Mouse (Mus musculus) right cerebral cortex, adult 18-20 months (tissue): ENCODE results near the gene Ssx2ip.

Experiments
- DNase-seq: peaks from one replicate; pipeline ENCODE4 v3.0.0; 2022; ENCODE audit warnings: mixed read lengths

Gene Ssx2ip

DNA sequence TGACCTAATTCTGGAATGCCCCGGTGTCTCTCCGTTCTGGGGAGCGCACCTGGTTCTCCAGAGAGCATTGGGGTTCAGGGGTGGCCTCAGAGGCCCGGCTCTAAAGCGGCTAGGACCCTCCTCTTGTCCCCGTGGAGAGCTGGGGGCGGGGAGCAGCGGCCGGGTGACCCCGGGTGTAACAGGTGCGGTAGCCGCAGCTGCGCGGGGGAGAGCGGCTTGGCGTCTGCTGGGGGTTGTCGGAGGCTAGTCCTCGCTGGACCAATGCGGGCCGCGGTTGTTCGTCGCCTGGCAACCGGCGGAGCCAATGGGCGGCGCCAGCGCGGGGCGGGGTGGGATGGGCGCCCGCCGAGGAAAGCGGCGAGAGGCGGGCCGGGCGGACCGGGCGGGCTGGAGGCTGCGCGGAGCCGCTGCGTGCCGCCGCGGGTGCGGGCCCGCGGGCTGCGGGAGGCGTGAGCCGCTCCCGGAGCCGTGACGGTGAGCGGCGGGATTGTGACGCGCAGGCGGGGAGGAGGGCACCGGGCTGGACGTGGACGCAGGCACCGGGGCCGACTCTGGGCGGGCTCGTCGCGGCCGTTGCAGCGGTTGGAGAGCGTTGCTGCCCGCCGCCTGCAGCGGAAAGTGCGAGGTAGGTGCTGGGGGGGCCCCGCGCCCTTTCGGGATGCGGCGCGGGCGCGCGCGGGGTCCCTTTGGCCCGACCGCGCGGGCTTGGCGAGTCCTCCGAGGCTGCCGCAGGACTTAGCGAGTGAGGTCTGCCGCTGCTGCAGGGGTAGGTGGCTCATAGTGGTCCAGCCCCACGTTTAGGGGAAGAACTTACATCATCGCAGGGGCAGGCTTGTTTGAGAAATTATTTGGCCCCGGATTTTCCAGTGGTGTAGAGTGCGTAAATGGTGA, at the start of gene Ssx2ip:
Ssx2ip (plus strand) TSS at position 332 of the 891 bp plus-strand sequence.
- DNase-seq: peak; percentile 97

DNA sequence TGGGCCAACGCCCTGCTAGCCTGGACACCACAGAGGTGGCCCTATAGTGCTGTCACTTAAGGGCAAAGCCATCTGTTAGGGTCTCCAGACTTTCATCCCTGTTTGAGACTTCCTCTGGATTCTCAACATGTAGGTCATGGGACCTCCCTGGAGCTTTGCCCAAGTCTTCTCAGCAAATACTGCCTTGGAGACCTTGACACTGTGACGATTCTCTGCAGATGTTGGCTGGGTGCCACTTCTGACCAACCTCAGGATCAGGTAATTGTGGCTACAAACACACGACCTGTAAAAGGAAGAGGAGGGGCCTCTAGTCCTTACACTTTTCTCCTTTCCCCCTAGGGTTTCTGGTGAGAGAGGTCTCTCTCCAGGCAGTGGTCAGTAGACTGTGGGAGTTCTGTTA, 49.3 kb upstream of the Ssx2ip start:
- DNase-seq: no peak

DNA sequence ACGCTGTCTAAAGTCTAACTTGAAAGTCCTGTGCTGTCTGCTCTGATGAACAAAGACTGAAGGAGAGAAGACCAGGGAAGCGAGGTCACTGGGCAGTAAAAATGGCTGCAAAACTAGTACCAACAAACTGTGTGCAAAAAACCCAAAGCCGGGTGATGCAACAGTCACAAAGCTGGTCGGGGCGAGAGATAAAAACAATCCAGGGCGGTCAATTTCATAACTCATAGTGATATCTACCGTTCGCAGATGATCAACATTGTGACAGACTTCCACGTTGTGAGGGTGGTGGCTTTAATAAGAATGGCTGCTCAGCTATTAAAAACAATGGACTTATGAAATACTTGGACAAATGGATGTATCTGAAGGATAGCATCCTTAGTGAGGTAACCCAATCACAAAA, 39.0 kb upstream of the Ssx2ip start:
- DNase-seq: no peak

DNA sequence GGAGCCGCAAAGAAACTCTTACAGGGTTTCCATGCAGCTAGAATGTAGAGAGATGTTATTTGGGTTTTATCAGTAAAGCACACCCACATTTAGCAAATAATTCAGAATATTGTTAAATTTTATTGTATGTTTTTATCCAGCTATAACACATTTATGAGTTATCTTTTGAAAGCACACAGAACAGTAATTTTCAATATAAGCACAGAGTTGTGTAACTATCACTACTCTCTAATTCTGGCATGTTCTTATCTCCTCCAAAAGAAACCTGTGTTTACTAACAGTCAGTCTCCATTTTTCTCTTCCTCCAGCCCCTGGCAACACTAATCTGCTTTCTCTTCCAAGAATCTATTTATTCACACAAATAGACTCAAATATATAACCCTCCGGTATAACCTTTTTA, 37.4 kb upstream of the Ssx2ip start:
- no peak for DNase-seq

DNA sequence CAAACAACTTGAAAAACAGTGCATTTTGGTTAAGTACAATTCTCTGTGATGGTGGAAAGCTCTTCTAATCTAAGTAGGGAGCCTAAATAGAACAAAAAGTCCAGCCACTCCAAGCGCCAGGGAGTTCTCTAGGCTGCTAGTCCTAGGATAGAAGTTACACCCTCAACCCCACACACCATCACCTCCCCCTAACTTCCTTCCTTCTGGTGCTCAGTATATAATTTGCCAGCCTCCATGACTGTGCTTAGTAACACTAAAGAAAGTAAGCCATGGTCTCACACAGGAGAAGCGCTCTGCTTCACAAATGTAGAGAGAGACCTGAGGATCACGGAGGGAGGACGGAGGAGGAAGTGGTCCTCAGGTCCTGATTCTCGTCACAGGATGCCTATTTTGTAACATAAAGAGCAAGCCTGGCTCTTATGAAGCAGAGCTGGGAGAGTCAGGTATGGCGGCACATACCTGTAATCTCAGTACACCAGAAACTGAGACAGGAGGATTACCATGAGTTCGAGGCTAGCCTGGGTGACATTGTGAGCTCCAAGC, 33.8 kb upstream of the Ssx2ip start:
- peak; percentile 32 for DNase-seq

DNA sequence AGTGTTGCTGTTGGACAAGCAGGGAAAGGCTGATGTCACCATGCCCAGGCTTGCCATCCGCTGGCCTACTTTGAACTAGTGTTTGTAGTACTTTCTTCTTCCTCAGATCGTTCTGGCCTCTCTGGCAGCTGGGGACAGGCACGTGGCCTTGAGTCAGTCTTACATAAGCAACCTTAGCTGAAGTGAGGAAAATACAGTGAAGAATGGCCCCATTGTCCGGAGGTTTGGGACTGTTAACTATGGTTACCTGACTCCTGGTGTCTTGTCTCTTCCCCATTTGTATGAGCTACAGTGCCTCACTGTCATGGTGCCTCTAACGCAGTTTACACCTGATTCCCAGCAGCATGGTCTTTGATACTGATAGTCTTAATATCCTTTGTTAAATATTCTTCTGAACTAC, 33.2 kb upstream of the Ssx2ip start:
- no peak for DNase-seq

DNA sequence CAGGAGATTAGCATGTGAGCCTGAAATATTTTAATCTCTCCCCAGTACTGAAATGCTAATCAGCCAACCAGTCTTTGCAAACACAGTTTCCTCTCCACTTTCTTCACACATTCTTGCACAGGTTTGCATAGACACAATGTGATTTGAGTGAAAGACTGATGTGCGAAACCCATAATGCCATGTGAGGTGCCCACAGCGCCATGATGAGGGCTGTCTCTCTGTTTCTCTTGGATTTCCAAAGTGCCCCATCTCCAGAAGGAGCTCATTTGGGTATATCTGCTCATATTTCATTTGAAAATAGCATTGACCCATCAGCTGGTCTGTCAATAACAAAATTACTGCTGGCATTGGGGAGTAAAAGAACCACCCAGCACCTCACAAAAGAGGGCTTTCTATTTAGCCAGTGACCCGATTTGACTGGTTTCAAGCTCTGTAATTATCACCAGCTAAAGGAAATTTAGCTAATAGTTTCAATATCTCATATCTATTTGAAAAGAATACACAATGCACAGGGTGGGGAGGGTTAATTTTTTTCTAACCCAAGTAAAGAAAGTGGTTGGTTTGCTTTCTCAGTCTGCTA, 29.8 kb upstream of the Ssx2ip start:
- DNase-seq: no peak

DNA sequence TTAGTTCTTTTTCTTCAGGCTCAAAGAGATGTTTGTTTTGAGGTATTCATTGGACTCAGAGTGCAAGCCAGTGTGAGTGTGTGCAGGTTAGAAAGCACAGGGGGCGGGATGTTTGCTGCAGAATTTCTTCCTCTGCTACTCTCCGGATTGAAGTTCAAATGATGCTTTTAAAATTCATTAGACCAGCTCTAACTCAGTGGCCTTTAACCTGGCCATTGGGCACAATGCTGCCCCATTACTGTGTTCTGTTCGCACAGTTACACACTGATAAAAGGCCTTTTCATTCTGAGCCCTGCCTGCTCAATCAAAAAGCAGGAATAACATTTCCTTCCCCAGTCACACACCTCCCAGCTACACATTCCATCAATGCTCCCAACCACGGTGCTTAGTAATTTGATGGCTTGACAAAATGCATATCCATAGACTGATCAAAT, 29.2 kb upstream of the Ssx2ip start:
- DNase-seq: no peak

DNA sequence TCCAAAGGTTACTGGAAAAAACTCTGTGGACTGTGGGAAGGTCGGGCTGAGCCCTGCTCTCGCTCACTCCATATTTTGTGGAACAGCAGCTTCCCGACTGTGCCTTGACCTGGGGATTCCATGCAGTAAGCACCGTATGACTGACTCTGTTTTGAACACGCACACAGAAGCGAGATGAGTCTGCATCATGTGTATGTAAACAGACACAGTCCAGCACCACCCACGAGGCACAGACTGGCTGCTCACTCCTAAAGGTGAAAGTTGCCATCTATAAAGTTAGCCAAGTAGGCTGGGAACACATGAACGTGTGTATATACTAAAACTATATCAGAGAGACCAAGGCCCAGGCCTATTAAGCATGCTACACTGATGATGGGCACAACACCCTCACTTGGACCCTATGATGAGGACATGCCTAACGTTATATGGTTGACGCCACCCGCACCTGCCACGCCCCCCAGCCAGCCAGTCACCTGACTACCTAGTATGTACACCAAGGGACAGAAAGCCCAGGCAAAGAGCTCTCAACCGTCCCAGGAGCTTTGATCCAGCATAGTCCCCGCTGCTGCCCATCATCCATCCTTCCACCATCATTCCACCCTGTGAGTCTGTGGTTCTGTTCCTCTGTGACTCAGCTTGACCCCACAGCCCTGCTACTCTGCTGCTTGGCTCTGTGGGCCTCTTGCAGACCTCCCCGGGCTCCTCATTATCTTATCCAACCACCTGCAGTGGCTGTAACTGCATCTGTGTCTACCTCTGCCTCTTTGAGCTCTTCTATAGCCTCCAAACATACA, 27.9 kb upstream of the Ssx2ip start:
- DNase-seq: no peak

DNA sequence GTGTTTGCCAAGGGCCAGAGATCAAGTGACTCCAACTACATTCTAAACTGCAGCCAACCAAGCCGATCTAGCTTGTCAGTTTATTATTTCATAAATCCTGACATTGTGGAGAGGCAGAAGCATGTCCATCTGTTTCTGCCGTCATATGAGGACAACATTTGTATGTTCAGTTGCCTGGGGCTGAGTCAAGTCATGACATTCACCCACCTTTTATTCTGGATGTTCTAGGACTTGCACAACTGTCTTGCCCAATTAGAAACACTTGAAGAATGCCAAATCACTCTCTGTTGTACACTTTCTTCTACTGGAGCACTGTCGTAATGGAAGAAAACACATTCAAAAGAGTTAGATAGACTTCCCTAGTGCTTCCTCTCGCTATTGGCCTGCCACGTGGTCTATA, 27.2 kb upstream of the Ssx2ip start:
- DNase-seq: no peak

DNA sequence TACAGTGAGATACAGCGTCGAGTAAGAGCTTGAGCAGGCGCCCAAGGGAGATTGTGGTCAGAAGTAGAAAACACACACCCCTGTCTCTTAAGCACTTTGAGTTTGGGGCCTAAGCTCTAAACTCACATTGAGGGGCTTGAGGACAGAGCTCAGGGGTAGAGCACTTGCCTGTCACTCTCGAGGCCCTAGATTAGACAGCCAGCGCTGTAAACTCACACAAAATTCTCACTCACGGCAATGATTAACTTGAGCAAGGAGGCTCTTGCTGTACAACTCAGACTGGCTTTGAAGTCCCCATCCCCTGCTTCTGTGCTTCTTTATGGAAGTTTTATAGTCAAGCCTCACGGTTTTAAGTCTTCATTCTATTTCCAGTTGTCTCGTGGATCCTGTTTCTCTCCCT, 25.7 kb upstream of the Ssx2ip start:
- DNase-seq: no peak

DNA sequence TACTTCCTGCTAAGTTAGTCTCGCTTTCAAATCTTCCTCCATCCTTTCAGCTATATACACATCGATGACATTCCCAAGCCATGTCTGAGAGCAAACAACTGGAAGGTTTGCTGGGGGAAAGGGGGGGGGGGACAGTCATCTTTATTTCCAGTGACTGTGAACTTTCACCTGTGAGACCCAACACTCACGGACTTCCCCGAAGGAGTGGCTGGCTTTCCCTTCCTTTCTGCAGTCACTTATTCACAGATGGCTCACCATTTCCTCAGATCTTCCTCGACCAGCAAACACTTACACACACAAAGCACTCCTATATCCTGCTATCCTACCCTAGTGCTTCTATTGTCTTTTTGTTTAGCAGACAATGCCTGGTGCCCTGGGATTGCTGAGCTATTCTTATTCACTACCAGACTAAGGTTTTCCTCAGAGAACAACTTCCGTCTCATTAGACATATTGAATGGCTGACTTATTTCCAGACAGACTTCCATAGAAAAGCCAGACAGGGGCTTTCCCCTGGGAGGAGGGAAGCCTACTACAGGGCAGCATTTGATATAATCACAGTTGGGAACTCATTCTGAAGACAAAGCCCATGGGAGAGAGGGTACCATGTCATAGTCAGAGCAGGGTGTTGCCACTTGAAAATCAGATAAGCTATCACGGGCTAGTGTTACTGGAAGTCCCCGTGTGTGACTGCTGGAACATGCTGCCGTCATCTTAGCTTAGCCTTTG, 24.5 kb upstream of the Ssx2ip start:
- DNase-seq: no peak

DNA sequence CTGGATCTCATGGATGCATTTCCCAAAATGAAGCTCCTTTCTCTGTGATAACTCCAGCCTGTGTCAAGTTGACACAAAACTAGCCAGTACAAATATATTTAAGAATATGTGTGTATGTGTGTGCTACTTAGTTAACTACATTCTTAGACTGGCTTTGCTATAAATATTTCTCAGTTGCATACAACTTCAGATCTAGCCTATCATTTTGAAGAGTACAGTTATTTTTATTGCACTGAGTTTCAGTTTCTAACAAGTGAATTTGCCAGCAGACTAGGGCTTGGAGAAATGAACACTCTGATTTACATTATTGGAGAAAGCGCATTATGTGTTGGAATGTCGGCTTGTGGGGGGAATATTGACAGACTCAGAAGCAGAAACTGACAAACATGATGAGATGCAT, 23.6 kb upstream of the Ssx2ip start:
- no peak for DNase-seq

DNA sequence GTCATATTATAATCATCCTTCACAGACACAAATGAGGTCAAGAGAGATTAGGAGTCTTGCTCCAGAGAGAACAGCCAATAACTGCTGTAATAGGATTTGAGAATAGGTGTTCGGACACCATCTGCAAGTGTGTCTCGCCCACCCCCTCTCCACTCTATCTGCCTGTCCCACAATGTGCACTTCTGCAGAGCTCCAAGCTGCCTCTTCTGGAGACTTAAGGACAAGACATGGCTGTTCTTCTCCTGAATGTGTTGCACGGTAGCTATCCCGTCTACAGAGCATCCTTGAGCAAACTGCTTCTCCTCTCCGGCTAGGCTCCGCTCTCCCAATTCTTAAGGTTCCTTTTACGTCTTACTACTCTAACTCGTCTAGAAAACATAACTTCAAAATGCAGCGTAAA, 23.0 kb upstream of the Ssx2ip start:
- DNase-seq: no peak

DNA sequence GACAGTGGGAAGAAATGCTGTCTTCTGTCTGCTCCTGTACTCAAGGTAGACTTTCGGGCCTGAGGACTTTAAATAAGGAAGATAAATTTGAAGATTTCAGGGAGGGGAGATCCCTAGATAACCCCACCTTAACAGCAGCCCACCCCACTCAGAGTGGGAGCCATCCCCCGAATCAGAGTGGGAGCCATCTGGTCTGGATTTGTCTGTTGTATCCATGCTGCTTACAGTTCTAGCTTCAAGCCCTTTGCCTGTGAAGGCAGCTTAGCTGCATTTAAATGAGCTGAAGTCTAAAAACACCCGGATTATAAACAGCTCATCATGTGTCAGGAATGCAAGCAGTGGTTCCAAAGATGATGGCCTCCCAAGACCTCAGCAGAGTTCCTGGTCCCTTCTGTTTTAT, 17.6 kb upstream of the Ssx2ip start:
- no peak for DNase-seq

DNA sequence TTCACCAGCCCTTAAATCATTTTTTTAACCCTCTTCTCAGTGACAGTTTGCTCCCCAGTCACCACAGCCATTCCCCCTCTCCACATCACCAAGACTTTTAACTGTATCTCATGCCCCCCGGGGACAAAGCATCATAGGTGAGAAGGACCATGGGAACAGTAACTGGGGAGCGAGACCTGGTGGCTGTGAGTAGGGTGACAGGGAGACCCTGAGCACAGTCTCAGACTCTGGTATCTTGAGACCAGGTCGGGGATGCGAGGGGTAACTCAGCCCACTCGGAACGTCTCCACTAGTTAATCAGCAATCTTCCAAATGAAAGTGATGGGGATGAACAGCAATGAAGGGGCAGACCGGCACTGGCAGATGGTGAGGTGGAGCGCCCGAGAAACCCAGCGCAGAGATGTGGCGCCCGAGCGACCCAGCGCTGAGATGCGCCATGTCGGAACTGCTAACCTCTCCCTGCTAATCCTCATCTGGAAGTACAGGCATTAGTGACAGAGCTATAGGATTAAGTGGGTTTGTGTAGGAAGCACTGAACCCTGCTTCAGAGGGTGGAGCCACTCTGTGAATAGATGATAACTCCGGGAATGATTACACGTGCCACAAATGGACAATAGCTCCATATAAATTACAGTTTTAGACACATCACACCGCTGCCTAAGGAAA, 11.7 kb upstream of the Ssx2ip start:
- DNase-seq: no peak

DNA sequence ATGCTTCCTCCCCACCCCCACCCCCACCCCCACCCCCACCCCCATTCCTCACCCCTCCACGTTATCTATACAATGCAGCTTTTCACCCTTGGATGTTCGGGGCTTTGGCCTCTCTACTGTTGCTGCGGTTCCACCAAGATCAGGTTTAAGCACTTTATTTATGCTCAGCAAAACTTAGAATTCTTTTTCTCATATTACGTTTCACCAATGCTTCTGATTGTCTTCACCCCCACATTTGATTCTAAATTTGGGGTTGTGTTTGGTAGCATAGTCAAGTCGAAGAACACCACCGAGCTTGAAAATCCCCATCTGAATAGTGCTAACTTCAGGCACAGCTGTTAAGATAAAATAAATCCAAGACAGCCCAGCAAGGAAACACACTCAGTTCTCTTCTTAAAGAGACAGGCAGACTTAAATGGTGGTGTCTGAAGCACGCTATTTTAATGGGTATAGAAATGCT, 10.8 kb upstream of the Ssx2ip start:
- peak; percentile 48 for DNase-seq

DNA sequence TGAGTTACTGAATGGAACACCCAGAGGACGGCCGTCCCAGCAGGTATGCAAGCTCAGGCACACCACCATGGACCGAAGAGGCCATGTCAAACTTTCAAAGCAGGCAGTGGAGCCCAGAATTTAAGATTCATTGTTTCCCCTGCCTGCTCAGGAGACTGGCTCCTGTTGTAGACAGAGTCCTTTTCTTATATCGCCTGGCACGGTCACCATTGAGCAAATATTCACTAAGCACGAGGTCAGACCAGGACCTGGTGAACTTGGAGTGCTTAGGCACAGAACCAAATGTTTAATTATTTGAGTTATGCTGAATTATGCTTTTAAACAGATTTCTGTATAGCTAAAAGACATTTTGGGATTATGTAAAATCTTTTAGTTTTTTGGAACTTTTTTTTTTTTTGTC, 8.2 kb upstream of the Ssx2ip start:
- no peak for DNase-seq

DNA sequence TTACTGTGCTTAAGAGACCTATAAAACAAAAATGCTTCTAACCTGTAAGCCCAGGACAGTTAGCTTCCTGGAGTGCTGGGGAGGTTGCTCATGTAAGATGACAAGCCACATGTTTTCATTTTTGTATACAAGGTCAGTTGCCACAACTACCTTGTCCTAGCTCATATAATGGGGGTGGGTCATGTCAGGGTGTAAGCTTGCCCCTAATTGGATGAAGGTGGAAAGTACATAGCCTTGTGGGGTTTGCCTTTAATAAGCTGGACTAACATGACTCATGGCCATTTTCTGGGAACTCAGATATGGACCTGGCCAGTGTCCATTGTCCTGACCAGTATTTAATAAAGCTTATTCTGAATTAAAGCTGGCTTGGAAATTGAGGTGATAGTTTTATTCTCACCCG, 7.5 kb upstream of the Ssx2ip start:
- no peak for DNase-seq

DNA sequence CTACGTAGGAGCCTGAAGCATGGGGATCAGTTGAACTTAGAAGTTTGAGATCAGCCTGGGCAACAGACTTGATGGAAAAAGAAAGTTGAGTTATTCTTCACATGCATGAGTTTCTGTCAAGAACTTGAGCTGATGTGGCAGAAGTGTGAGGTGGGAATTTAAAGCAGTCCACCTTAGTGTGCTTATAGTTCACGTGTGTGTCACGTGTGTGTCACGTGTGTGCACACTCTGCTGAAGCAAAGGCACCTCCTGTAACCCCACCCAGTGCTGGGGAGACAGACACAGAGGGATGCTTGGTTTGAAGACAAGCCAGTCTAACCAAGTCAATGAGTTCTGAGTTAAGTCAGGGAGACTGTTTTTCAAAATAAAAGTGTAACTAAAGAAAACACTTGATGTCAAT, 6.6 kb upstream of the Ssx2ip start:
- DNase-seq: no peak

DNA sequence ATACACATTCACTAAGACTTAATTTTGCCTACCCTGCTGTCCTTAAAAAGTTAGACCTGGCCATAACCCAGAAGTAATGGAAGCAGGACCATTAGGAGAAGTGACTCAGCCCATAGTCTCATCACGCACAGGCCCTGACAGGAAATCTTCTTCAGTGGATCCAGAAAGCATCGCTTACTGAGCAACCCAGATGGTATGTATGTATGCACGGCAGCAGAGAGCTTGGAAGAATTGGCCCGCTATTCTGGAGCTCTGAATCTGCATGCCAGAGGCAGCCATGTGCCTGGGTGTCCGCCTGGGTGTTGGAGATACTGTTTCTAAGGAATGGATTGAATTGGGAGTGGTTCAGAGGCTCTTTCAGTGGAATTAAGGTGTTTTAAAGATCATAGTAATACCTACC, 5.2 kb upstream of the Ssx2ip start:
- peak; percentile 45 for DNase-seq

DNA sequence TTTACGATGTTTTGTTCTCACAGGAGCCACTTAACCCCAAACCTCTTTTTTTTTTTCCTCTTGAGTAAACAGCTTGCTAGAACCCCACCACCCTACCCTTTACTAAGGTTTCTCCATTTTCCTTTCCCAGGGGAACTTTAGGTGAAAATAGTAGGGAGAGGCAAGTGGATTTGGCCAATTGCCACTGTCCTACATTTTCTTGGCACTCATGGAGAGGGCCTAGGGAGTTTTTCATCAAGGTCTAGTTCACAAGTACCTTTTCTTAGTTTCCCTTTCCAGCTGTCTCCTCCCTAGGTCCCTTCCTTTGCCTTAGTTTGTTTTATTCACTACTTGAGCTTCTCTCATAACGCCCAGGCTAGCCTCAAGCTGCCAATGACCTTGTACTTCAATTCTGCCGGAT, 672 bp upstream of the Ssx2ip start:
- DNase-seq: no peak
